Mouse (Mus musculus) bone marrow macrophage, adult 2 months (primary cell): ENCODE results near the gene Camk1d.

Source experiments
- CTCF ChIP-seq: IDR thresholded peaks from 2 replicates; pipeline ENCODE4 v1.5.1; 2012; ENCODE audit warnings: low read depth, mild to moderate bottlenecking, low read length, moderate library complexity
- POLR2A ChIP-seq: IDR thresholded peaks from 2 replicates; pipeline ENCODE4 v1.6.1; 2012; ENCODE audit warnings: mild to moderate bottlenecking, low read depth, low read length, borderline replicate concordance

DNA sequence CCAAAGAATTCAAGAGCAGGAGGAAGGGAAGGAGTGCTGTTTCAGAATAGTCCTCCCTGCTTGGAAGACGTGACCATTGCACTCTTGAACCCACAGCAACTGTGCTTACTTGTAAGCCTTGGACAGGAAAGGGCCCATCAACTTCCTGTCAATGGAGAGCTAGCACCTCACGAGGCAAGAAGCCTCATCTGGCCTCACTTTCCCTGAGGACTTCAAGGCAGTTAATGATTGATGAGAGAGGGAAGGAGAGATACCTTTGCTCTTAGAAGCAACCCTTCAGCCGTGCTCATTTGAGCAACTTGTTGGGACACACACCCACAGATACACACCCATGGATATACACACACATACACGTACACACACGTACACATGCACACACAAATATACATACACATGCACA, 235.6 kb downstream of the Camk1d start:
- TF ChIP-seq CTCF (no peak), POLR2A (no peak)
